Mouse (Mus musculus): ENCODE measurements around the gene Uaca. TPM values are rescaled to one million over a fixed set of nuclear protein-coding genes. Genes with fewer than 3 reads are reported as not detected.

The Uaca gene
- total RNA-seq, 1 experiment from 2014 or later: 42.3 TPM

DNA sequence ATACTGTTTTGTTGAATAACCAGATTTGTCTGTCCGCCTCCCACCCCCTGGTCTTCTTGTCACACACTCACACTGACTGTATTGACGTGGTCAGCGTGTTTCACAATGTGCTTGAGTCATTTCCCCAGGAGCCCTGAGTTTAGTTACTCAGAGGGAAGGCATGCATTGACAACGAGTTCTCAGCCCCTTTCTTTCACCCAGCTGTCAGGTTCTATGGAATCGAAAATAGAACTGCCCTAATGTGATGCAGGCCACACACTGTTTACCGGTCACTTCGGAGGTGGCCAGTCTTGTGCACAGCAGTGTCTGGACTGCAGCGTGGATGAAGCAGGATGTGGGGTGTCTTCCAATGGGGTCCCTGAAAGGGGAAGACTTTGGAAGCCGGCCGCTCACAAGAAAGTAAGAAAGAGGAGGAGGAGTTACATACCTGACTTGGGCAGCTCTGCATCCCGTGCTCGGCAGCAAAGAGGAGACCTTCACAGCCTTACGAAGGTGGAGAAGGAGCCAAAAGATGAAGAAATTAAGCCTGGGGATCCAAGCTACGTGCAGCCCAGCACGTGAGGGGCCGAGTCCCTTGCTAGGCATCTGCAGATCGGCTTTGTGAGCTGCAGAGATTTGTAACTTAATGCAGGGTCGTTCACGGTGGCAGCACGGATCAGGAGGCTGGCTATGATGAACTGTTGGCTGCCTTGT is 43.3 kb downstream of the Uaca start:
- peak; percentile 76 for DNase-seq

DNA sequence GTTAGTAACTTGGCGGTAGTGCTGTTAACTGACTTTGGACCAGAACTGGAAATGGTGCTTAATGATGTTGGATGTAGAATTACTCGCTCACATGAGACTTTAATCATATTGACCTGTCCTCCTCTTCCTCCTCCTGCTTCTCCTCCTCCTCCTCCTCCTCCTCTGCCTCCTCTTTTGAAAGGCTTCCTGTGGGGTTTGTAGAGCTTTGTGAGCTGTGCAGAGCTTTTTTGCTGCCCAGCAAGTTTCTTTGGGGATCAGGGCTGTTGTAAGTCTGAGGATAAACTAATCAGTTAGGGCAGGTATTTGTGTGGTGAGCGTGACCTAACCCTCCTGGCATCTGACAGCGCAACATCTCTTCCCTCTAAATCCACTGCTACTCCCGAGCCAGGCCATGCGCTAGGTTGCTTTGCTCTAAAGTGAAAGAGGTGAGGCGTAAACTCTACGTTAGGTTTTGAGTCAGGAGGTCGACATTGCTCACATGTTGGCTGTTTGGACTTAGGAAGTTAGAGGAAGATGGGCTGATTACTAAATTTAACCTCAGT is 44.1 kb downstream of the Uaca start:
- peak; percentile 35 for DNase-seq

DNA sequence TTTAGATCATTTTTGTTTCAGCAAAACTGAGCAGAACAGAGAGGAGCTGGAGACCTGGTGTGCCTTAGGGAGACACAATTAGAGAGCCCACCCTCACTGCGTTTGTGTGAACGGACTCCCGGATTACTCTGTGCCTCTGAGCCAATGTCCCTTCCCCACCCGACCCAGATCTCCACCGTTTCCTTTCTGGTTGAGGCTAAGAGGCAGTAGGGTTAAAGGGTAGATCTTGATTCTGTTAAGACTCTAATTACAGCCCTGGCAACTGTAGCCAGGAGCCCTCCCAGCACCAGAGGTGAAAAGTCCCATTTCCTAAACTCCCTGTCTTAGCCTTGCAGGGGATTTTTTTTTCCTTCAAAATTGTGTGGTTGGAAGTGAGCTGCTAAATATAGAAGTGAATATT is 47.1 kb downstream of the Uaca start:
- DNase-seq: peak; percentile 15

DNA sequence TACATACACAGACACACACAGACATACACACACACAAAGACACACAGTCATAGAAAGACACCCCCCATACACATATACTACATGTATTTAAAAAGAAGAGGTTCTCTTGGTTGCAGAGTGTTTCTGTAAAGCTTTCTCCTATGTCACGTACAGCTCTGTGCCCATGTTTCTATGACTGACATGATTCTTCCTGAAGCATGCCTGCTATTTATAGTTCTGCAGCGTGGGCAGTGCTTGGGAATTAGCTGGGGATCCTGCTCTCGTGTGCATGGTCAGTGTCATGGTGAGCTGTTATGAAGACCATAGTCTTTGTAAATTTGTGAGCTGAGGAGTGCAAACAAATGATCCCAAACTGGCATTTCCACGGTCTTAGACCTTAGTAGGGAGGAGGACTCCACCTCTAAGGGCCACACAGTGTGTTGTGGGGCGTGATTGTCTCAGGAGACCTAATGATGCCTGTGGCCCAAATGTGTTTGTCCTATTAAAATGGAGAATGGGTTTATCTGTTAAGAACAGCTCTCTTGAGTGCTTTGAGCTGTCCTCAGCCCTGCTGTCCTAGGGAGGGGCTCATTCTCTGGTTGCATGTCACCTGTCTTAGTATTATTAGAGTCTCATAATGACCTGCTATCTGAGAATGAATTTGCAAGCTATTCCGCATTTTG is 49.2 kb downstream of the Uaca start:
- DNase-seq: no peak

DNA sequence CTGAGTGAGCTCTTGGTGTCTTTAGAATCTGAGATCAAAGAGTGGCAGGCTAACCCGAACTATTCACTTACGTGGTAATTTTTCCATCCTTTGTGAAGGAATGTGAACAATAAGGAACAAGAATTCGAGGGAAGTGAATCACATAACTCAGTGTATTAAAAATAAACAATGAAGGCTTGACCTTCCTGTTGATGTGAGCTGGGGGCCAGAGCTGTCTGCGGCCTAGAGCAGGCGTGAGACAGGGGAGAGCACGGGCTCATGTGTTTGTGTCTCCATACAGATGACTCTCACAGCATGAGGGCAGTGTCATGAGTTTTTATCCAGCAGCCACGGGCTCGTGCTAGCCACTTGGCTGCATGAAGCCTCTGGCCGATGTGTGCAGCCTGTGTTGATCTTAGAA is 54.4 kb downstream of the Uaca start:
- DNase-seq: no peak

DNA sequence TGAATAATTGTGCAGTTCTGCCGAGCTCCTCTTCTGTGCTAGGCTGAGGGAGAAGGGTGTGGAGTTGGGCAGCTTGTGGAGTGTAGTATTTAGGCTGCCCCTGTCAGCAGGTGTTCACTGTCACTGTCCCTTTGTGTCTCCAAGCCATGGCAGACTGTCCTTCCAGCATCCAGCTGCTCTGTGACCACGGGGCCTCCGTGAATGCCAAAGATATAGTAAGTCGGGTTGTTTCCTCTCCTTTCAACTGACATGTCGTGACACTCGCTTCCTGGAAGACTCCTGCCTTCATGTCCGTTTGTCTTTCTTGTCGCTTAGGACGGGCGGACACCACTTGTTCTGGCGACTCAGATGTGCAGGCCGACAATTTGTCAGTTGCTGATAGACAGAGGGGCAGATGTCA is 55.6 kb downstream of the Uaca start:
- no peak for DNase-seq

DNA sequence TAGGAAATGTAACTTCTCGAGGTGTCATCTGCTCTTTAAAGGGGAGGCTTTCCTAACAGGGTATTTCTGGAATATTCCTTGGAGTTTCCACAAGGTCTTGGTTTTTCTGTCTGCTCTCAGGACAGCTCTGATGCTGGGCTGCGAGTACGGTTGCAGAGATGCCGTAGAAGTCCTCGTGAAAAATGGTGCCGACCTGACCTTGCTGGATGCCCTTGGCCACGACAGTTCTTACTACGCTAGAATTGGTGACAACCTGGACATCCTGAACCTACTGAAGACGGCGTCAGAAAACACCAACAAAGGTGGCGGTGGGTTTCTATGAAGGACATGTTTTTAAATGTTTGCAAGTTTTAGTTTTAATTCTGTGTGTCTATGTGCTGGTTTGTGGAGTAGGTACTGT is 59.9 kb downstream of the Uaca start:
- peak; percentile 37 for DNase-seq

DNA sequence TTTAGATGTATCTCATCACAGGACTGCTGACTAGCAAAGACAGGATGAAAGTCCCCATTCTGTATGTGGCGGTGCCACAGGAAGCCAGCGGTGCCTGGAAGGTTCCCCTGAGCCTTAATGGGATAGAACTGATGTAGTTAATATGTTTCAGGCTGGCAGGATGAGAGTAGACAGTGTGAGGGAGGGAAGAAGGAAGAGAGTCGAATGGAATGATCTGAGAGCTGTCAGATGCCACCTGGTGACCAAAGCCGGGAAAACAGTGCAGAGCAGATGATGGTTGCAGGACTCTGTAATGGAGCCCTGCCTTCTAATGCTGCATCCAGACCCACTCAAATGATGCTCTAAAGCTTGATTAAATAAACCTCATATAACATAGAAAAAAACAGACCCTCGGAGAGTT is 63.5 kb downstream of the Uaca start:
- DNase-seq: peak; percentile 79

DNA sequence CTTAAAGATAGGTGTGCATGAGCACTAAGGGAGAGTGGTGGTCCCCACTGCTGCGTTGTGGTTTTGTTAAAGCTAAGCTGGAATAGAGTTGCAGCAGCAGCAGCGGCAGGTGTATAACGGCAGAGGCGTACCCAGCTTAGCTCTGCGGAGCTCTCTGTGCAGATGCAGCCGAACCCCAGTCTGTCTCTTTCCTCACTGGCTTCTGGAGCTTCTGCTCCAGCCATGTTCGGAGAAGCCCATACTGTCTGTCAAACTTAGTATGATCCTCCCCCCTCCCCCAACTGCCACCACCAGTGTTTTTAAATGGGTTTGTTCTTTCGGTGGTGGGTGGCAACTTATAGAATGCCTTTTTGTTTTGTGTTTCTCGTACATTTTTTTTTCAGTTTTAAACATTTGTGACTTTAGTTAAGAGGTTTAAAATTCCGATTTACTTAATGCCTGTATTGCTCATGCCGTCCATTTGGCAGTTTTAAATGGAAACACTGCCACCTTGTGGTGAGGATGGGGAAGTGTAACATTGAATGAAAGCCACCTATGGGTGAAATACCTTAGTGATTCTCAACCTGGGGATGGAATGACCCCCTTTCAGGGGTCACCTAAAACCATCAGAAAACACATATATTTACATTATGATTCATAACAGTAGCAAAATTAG is 64.1 kb downstream of the Uaca start:
- peak; percentile 71 for DNase-seq

DNA sequence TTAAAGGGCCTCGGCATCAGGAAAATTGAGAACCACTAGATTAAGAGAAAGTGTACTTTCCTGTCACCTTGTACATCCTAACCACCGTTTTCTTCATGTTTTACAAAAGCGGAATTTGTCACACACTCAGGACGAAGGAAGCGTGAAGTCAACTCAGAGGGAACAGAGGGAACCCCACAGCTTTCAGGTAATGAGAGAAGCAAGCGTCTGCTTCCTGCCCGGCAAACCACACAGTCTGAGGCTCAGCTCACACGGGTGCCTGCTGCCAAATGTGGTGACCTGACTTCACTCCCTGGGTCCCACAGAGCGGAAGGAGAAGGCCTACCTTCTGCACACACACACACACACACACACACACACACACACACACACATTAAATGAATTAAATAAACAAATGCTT is 64.7 kb downstream of the Uaca start:
- DNase-seq: no peak

DNA sequence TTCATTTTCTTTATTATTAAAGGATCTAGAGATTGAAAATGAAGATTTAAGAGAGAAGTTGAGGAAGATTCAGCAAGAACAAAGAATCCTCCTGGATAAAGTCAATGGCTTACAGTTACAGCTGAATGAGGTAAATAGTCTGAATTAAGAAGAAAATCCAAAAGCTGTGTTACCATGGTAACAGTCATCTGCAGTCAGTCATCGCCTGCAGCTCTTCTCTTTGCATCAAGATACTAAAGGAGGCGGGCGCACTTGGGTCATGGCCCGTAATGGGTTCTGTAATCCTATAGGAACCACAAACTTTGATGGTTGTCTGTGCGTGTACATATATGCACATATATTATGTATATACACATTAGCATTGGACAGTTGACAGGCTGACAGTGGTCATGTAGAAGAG is 66.7 kb downstream of the Uaca start:
- no peak for DNase-seq

DNA sequence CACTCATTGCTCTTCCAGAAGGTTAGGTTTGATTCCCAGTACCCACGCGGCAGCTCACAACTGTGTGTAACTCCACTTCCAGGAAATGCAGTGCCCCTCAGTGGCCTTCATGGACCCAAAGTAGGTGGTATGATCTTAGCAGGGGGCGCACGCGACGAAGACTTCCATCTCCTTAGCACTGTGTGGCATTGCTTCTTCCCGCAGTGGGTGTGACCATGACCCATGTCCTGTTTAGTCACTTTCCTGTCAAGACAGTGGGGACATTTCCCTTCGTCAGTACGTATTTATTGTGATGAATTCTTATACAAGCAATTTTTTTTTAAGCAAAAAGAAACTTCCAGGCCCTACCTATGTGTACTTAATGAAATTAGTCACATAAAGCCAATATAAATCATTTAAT is 70.3 kb downstream of the Uaca start:
- DNase-seq: no peak

DNA sequence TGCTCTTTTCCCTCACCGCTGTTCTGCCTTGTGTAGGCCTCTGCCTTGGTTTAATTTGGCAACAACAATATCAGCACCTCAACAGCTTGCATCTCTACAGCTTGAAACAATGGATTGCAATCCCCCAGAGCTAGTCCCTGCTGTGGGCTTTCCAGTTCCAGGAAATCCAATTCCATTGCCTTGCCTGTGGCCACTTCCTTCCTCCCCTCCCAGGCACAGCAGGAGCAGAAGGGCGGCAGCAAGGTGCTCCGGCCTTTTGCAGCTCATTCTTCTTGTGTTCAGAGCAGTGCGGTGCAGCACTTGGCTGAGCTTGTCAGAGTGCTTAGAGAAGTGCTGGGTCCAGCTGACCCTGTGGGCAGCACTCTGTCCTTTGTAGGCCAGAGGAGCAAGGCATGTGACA is 71.5 kb downstream of the Uaca start:
- peak; percentile 45 for DNase-seq

DNA sequence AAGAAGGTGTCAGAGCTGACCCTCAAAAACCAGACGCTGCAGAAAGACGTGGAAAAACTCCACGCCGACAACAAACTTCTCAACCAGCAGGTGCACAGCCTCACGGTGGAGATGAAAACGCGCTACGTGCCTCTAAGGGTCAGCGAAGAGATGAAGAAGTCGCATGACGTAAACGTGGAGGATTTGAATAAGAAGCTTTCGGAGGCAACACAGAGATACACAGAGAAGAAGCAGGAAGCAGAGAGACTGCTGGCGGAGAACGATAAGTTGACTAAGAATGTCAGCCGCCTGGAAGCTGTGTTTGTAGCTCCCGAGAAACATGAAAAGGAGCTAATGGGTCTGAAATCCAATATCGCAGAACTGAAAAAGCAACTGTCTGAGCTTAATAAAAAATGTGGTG is 76.1 kb downstream of the Uaca start:
- no peak for DNase-seq

DNA sequence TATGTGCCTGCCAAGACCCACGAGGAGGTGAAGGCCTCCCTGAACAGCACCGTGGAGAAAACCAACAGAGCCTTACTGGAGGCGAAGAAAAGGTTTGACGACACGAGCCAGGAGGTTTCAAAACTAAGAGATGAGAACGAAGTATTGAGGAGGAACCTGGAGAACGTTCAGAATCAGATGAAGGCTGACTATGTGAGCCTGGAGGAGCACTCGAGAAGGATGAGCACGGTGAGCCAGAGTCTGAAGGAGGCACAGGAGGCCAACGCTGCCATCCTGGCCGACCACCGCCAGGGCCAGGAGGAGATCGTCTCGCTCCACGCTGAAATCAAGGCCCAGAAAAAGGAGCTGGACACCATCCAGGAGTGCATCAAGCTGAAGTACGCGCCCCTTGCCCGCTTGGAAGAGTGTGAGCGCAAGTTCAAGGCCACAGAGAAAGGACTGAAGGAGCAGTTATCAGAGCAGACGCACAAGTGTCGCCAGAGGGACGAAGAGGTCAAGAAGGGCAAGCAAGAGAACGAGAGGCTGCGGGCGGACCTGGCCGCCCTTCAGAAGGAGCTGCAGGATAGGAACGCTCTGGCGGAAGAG is 76.7 kb downstream of the Uaca start:
- no peak for DNase-seq

DNA sequence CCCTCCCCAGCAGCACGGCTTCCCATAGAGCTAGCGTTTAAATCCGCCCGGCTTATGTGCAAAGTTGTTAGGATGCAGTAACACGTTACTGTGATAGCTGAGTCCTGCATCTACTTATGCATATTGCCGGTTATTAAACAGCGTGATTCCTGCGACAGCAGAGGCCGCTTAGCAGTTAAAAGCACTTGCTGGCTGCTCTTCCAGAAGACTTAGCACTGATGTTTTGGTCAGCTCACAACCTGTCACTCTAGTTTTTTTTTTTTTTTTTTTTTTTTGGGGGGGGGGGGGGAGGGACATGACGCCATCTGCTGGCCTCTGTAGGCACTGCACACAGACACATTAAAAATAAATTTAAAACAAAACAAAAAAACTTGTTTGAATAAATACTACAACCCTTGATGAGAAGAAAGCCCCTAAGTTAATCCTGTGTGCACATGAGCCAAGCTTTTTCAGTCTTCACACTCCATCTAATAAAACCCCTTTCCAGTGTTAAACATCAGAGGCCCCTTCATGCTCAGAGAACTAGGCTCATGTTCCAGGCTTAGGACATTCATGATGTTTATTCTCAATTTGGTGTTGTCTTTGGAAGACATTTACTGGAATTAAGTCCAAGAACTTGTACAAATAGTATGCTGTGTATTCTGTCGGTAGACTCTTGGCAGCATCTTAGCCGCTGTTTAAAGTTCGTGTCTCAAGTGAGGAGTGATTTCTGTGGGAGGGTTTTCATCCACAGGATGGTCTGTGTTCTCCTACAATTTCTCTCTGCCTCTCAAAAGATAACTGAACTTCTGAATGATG is 79.1 kb downstream of the Uaca start:
- no peak for DNase-seq

DNA sequence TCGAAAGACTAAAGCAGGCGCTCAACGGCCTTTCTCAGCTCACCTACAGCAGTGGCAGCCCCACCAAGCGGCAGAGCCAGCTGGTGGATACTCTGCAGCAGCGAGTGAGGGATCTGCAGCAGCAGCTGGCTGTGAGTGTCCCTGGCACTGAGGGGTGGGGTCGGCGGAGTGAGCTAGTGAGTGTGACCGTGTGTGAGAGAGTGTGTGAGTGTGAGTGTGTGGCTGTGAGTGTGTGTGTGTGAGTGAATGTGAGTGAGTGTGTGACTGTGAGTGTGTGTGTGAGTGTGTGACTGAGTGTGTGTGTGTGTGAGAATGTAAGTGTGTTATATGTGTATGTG is 79.7 kb downstream of the Uaca start:
- no peak for DNase-seq

DNA sequence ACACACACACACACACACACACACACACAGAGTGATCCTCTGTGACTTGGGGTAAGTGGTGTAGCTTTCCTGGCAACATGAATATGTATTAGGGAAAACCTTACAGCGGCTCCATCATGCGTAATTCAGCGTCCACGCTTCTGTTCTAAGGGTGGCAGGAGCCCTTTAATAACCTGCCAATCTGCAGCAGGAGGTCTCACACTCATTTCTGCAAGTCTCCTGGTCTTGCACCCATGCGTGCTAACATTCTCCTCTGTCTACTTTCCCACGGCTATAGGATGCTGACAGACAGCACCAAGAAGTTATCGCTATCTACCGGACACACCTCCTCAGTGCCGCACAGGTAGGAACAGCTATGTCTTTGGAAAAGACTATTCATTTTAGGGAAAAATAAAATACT is 81.7 kb downstream of the Uaca start:
- no peak for DNase-seq

DNA sequence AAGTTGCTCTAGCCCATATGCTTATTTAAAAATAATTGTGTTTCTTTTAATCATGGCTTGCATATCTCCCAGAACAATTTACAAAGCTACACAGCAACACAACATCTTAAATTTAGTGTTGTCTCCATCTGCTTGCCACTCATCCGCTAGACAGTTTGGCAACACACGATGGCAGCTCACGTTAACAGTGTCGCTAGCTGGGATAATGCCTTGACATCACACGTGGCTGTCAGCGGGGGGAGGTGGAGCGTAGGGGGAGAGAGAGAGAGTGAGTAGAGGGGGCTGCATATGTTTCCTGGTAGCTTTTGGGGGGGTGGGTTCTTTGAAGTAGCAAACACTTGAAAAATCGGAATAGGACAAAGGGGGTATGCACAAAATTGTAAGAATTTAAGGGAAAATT is 82.2 kb downstream of the Uaca start:
- no peak for DNase-seq

DNA sequence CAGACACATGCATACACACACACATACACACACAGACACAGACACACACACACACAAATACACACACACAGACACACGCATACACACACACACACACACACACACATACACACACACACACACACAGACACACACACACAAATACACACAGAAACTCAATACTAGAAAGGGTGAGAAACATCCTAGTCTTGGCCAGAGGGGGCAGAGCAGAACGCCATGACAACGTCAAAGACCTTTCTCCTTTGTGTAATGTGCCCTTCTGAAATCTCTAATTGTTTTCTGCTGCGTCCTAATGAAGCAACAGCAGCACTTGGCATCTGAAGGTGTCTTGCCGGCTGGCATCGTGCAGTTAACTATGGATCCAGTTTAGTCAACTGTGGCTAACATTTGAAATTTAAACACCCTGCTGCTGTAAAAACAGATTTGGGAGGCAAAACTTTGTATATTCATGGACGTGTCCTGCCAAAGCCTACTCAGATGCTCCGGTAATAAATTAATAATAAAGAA is 83.8 kb downstream of the Uaca start:
- no peak for DNase-seq

DNA sequence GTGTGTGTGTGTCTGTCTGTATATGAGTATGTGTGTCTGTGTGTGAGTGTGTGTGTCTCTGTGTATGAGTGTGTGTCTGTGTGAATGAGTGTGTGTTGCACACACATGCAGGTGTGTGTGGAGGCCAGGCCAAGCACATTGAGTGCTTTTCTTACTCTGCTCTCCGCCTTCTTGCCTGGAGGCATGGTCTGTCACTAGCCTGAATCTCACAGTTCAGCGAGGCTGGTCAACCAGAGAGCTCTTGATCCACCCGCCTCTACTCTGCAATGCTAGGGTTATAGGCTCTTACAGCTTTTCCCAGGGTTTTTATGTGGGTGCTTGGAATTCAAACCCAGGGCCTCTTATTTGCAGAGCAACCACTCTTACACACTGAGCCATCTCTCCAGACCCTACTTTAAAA is 84.3 kb downstream of the Uaca start:
- no peak for DNase-seq

DNA sequence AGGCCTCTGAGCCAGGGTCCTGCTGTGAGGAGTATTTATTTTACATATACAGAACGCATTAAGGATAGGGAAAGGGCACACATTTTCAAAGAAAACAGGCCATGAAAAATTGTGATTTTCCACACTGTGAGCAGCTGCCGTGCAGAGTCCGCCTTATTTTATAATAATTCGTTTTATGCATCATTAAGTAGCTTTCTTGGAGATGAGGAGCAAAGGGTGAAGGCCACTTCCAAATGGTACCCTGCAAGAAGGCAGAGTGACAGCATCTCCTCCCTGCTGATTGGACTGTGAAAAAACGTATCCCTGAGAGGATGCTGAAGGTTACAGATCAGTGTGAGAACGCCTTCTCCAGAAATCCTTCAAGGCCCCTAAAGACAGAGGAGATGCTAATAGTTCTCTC is 90.8 kb downstream of the Uaca start:
- DNase-seq: no peak
